Mouse (Mus musculus) bone marrow macrophage, adult 2 months (primary cell): Measurements from ENCODE around the gene Msn.

Experiments used
- CTCF ChIP-seq: IDR thresholded peaks from 2 replicates; pipeline ENCODE4 v1.5.1; 2012; ENCODE audit warnings: low read depth, mild to moderate bottlenecking, low read length, moderate library complexity
- POLR2A ChIP-seq: IDR thresholded peaks from 2 replicates; pipeline ENCODE4 v1.6.1; 2012; ENCODE audit warnings: mild to moderate bottlenecking, low read depth, low read length, borderline replicate concordance

DNA sequence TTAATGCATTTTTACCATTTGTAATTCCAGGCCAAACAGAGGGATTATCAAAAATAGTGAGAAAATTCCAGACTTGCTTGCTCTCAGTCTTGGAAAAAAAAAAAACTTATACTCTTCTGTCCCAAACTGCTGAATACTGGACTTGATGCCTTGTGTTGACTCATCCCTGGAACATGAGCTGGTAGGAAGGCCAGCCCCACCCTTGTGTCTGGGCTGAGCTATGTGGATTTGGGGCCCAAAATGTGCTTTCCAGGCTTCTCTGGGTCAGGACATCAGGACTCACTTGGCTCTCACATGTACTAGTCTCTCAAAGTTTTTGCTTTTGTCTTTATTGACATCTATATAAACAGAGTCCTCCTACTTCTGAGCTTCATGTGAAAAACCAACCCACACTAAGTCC lies 18.1 kb upstream of the Msn start:
- TF ChIP-seq POLR2A, result no peak
- no peak for TF ChIP-seq CTCF
